Mouse (Mus musculus): Measurements from ENCODE around the gene Aldh2.

DNA sequence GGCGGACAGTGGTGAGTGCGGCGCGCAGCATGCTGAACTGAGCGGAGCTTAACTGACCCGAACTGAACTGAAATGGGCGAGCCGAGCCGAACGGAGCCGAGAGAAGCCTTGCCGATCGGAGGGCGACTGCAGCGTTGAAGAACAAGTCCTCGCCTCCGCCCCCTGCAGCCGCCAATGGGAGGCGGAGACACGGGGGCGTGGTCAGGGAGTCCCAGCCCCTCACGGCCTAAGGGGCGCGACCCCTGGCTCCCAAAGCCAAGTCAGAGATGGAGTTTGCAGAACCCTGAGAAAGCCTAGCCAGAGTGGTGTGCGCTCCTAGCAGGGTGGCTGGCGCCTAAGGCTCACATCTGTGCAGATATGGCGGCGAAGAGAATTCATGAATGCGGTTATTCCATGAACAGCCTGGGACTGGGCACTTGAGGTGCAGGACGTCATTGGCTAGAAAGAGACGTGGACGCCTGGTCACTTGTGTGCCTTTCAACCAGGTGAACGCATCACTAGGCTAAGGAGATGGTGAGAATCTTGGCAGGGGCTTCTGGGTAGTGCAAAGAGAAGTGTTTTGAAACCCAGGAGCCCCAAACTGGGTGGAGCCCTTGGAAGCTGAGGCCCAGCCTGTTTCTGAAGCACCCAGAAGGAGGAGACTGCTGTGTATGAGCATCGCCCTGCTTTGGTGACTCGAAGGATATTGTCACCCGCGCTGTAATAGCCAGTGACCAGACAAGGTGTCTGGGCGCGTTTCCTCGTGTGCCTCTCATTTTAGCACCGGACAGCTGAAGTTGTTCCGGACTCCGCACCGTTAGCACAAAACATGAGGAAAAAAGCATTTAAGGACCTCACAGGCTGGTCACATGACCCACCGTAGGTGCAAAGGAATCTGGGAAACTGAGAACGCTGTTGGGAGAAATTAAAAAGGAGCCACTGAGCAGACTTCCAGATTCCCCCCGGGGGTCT lies at the start of gene Aldh2:
- peak; percentile 83 for TF ChIP-seq POLR2A (IDR thresholded peaks at IDR 0.05; ENCODE audit: insufficient read depth, low read length)
- no peak for TF ChIP-seq CTCF (IDR thresholded peaks at IDR 0.05; ENCODE audit: low read depth, low read length)
